9 mouse cellular contexts compared by ENCODE assay signal in genomic region chr9:100520586-100520985, GRCm38 (mm10). TPM values are rescaled to one million over a fixed set of nuclear protein-coding genes. Genes with fewer than 3 reads are reported as not detected.
DNase-seq lines count a peak whose midpoint lies in the region; ATAC-seq and TF ChIP-seq lines count a peak whose summit lies in the region.
"Had no signal": no experiment of that assay in that cellular context is flagged by ENCODE, and none has a peak within 500 bp of the region (broad histone marks: within the 10 kb centered on the region; RNA-seq: fewer than 3 reads in every experiment).

No protein-coding gene starts in this region.

- 3% methylated on average over 2 of the region's 2 CpGs for WGBS in heart, embryonic 10.5 days
- 1% methylated on average over 2 of the region's 2 CpGs for WGBS in forebrain, postnatal 0 days
- 3% methylated on average over 2 of the region's 2 CpGs for WGBS in liver, embryonic 13.5 days (ENCODE audit: insufficient replicate concordance)
- WGBS in spleen, adult 2 months = 16% methylated on average over 2 of the region's 2 CpGs

- no peak overlapping the region for H3ac ChIP-seq in C2C12 (ENCODE audit: control insufficient read depth, insufficient read length, low read depth)

- ATAC-seq in forebrain, postnatal 0 days = no peak
- ATAC-seq in liver, embryonic 13.5 days (ENCODE audit: low read depth) = no peak

- no peak overlapping the region for H3K4me3 ChIP-seq in heart, embryonic 10.5 days
- H3K4me3 ChIP-seq in C2C12 (ENCODE audit: insufficient read depth, poor library complexity, severe bottlenecking) = no peak overlapping the region
- no peak overlapping the region for H3K4me3 ChIP-seq in forebrain, postnatal 0 days (ENCODE audit: low read depth, low read length)
- no peak overlapping the region for H3K4me3 ChIP-seq in liver, embryonic 13.5 days (replicated peaks)
- H3K4me3 ChIP-seq in spleen, adult 2 months (ENCODE audit: extremely low read depth, insufficient read depth, insufficient read length) = no peak overlapping the region
- H3K4me3 ChIP-seq: stomach, embryonic 15.5 days had no signal

- H3K27ac ChIP-seq in heart, embryonic 10.5 days = no peak overlapping the region
- no peak overlapping the region for H3K27ac ChIP-seq in forebrain, postnatal 0 days (ENCODE audit: low read depth, low read length)
- no peak overlapping the region for H3K27ac ChIP-seq in liver, embryonic 13.5 days
- H3K27ac ChIP-seq in spleen, adult 2 months (ENCODE audit: insufficient read depth, low read length) = no peak overlapping the region
- H3K27ac ChIP-seq: stomach, embryonic 15.5 days had no signal

- 0 out of 2 replicates have a peak, but pooled peaks cover 2% of the 10 kb centered on the region for H3K4me1 ChIP-seq in heart, embryonic 10.5 days
- H3K4me1 ChIP-seq in forebrain, postnatal 0 days (ENCODE audit: insufficient read depth) = no peaks in the 10 kb centered on the region
- H3K4me1 ChIP-seq in liver, embryonic 13.5 days (replicated peaks) = peaks cover 20% of the 10 kb centered on the region
- peaks cover 3% of the 10 kb centered on the region for H3K4me1 ChIP-seq in spleen, adult 2 months (ENCODE audit: control insufficient read depth, insufficient read depth, insufficient read length)
- H3K4me1 ChIP-seq: stomach, embryonic 15.5 days had no signal

- H3K4me2 ChIP-seq in forebrain, postnatal 0 days (ENCODE audit: low read depth) = no peak overlapping the region
- H3K4me2 ChIP-seq in liver, embryonic 13.5 days = no peak overlapping the region
- H3K4me2 ChIP-seq: stomach, embryonic 15.5 days had no signal

- H3K79me2 ChIP-seq in C2C12 (ENCODE audit: control insufficient read depth, insufficient read depth) = peaks cover 70% of the 10 kb centered on the region

- TF ChIP-seq POLR2A in brain, embryonic 14.5 days (IDR thresholded peaks at IDR 0.05; ENCODE audit: borderline replicate concordance, extremely low read depth, insufficient read depth, insufficient read length, poor library complexity, severe bottlenecking) = no peak
- no peak for TF ChIP-seq POLR2A in spleen, adult 2 months (IDR thresholded peaks at IDR 0.05; ENCODE audit: low read depth, low read length)

- peak; percentile 8 for TF ChIP-seq CTCF in C2C12 (IDR thresholded peaks at IDR 0.05; ENCODE audit: control insufficient read depth, insufficient read depth, insufficient read length)
- TF ChIP-seq CTCF in brain, embryonic 14.5 days (IDR thresholded peaks at IDR 0.05; ENCODE audit: borderline replicate concordance, extremely low read depth, insufficient read depth, insufficient read length) = peak; percentile 66; the same call in 1 of the 2 replicates
- peak; percentile 80 for TF ChIP-seq CTCF in forebrain, postnatal 0 days (IDR thresholded peaks at IDR 0.05; ENCODE audit: low read depth)
- peak; percentile 18; the same call in 1 of the 2 replicates for TF ChIP-seq CTCF in spleen, adult 2 months (IDR thresholded peaks at IDR 0.05; ENCODE audit: extremely low read depth, insufficient read depth, insufficient read length, insufficient replicate concordance)

- H3K9me3 ChIP-seq in heart, embryonic 10.5 days = no peaks in the 10 kb centered on the region
- no peaks in the 10 kb centered on the region for H3K9me3 ChIP-seq in forebrain, postnatal 0 days (ENCODE audit: low read length)
- H3K9me3 ChIP-seq in liver, embryonic 13.5 days (replicated peaks) = no peaks in the 10 kb centered on the region
- H3K9me3 ChIP-seq: stomach, embryonic 15.5 days had no signal

- H3K9ac ChIP-seq in forebrain, postnatal 0 days = no peak overlapping the region
- no peak overlapping the region for H3K9ac ChIP-seq in liver, embryonic 13.5 days
- H3K9ac ChIP-seq: stomach, embryonic 15.5 days had no signal

- DNase-seq in heart, adult 18-20 months = peak; percentile 66 to 81
- no peak for DNase-seq in heart, embryonic 10.5 days (ENCODE audit: low spot score)
- peak; percentile 81 for DNase-seq in brain, embryonic 14.5 days (ENCODE audit: low read depth)
- peak; percentile 74 for DNase-seq in forebrain, postnatal 0 days
- peak; percentile 43 to 46 for DNase-seq in kidney, adult 8-10 months
- DNase-seq in liver, embryonic 13.5 days = peak; percentile 21
- peak in 1 of 2 experiments; percentile 5 for DNase-seq in spleen, adult 2 months (ENCODE audit: low read depth in 1 of 2, low spot score in 2 of 2)

- peaks cover 57% of the 10 kb centered on the region for H3K79me3 ChIP-seq in C2C12 (ENCODE audit: low read depth)

- no peaks in the 10 kb centered on the region for H3K27me3 ChIP-seq in heart, embryonic 10.5 days (ENCODE audit: insufficient read depth, poor library complexity, severe bottlenecking)
- H3K27me3 ChIP-seq in C2C12 (ENCODE audit: control insufficient read depth, insufficient read depth, insufficient read length) = no peaks in the 10 kb centered on the region
- H3K27me3 ChIP-seq in forebrain, postnatal 0 days (ENCODE audit: insufficient read depth, low read length) = no peaks in the 10 kb centered on the region
- no peaks in the 10 kb centered on the region for H3K27me3 ChIP-seq in liver, embryonic 13.5 days
- no peaks in the 10 kb centered on the region for H3K27me3 ChIP-seq in spleen, adult 2 months (ENCODE audit: control insufficient read depth, insufficient read depth, low read length)
- H3K27me3 ChIP-seq: stomach, embryonic 15.5 days had no signal

- H3K36me3 ChIP-seq in heart, embryonic 10.5 days = no peaks in the 10 kb centered on the region
- no peaks in the 10 kb centered on the region for H3K36me3 ChIP-seq in C2C12 (ENCODE audit: control insufficient read depth, insufficient read depth)
- no peaks in the 10 kb centered on the region for H3K36me3 ChIP-seq in forebrain, postnatal 0 days (ENCODE audit: insufficient read depth)
- no peaks in the 10 kb centered on the region for H3K36me3 ChIP-seq in liver, embryonic 13.5 days
- H3K36me3 ChIP-seq in spleen, adult 2 months (ENCODE audit: control insufficient read depth, insufficient read depth, low read length) = no peaks in the 10 kb centered on the region
- H3K36me3 ChIP-seq: stomach, embryonic 15.5 days had no signal

TF ChIP-seq in C2C12, 6 proteins besides CTCF, POLR2A, EP300 and RAD21:
- TF ChIP-seq USF1 (IDR thresholded peaks at IDR 0.05; ENCODE audit: low read depth) (no peak), FOSL1 (IDR thresholded peaks at IDR 0.05; ENCODE audit: insufficient read depth, low read length, poor library complexity, severe bottlenecking) (no peak), MYOG (IDR thresholded peaks at IDR 0.05; ENCODE audit: control insufficient read depth, extremely low read depth, insufficient read length) (no peak), MAX (IDR thresholded peaks at IDR 0.05) (no peak), CEBPB (IDR thresholded peaks at IDR 0.05; ENCODE audit: low read depth) (no peak), MYOD1 (IDR thresholded peaks at IDR 0.05; ENCODE audit: control insufficient read depth, insufficient read length, low read depth) (no peak)
TF ChIP-seq in C2C12: peak in this region for 0.

RNA-seq across cellular contexts. Expression of gene Nck1, which starts 25.3 kb away (rescaled TPM):
- total RNA-seq in heart, adult 18-20 months (2021) = 10 to 100 TPM; 37.0 to 45.2 TPM
- 50.3 and 61.2 TPM in 2 replicates for polyA plus RNA-seq in heart, embryonic 10.5 days (2016; fragmentation: Nextera tagmentation; extraction: Ambion mirVana)
- polyA plus RNA-seq in C2C12 (2012; fragmentation: generic; extraction: Trizol) = 17.1 TPM
- 29.3 and 32.9 TPM in 2 replicates for polyA plus RNA-seq in brain, embryonic 14.5 days (2012; rRNA removed)
- 14.7 and 19.5 TPM in 2 replicates for total RNA-seq in forebrain, postnatal 0 days (2014; rRNA removed)
- 24.4 and 28.0 TPM in 2 replicates for polyA plus RNA-seq in forebrain, postnatal 0 days (2015; fragmentation: Nextera tagmentation; extraction: Ambion mirVana)
- 24.8 and 32.3 TPM in 2 replicates for polyA plus RNA-seq in liver, embryonic 13.5 days (2015; fragmentation: Nextera tagmentation; extraction: Ambion mirVana)
- 2.0 and 2.2 TPM in 2 replicates for polyA plus RNA-seq in spleen, adult 2 months (2012; rRNA removed)

RNA-seq across cellular contexts. Expression of gene Il20rb, which starts 34.0 kb away (rescaled TPM):
- 1 to 10 TPM in 1 of 2 experiments, under 1 TPM in 1; 0.47 to 1.2 TPM for total RNA-seq in heart, adult 18-20 months (2021)
- 1.2 and 1.4 TPM in 2 replicates for polyA plus RNA-seq in heart, embryonic 10.5 days (2016; fragmentation: Nextera tagmentation; extraction: Ambion mirVana)
- 0.35 TPM for polyA plus RNA-seq in C2C12 (2012; fragmentation: generic; extraction: Trizol)
- 2.2 and 2.4 TPM in 2 replicates for polyA plus RNA-seq in brain, embryonic 14.5 days (2012; rRNA removed)
- 0.92 and 1.1 TPM in 2 replicates for total RNA-seq in forebrain, postnatal 0 days (2014; rRNA removed)
- 0.77 and 1.4 TPM in 2 replicates for polyA plus RNA-seq in forebrain, postnatal 0 days (2015; fragmentation: Nextera tagmentation; extraction: Ambion mirVana)
- polyA plus RNA-seq in liver, embryonic 13.5 days (2015; fragmentation: Nextera tagmentation; extraction: Ambion mirVana) = 0.37 and 0.58 TPM in 2 replicates
- polyA plus RNA-seq in spleen, adult 2 months (2012; rRNA removed) = 0.68 and 1.2 TPM in 2 replicates

RNA-seq across cellular contexts. Expression of gene Slc35g2, which starts 50.3 kb away (rescaled TPM):
- 1 to 10 TPM; 3.2 to 4.3 TPM for total RNA-seq in heart, adult 18-20 months (2021)
- polyA plus RNA-seq in heart, embryonic 10.5 days (2016; fragmentation: Nextera tagmentation; extraction: Ambion mirVana) = 9.0 and 11.0 TPM in 2 replicates
- not detected for polyA plus RNA-seq in C2C12 (2012; fragmentation: generic; extraction: Trizol)
- 6.8 and 7.5 TPM in 2 replicates for polyA plus RNA-seq in brain, embryonic 14.5 days (2012; rRNA removed)
- total RNA-seq in forebrain, postnatal 0 days (2014; rRNA removed) = 9.4 and 13.5 TPM in 2 replicates
- polyA plus RNA-seq in forebrain, postnatal 0 days (2015; fragmentation: Nextera tagmentation; extraction: Ambion mirVana) = 5.6 and 10.5 TPM in 2 replicates
- polyA plus RNA-seq in liver, embryonic 13.5 days (2015; fragmentation: Nextera tagmentation; extraction: Ambion mirVana) = 0.91 and 1.4 TPM in 2 replicates
- polyA plus RNA-seq in spleen, adult 2 months (2012; rRNA removed) = 0.07 and 0.14 TPM in 2 replicates

Comparison
In these comparisons a context has a peak if more than half of its experiments do, and no peak if none do; other contexts are left out.
1. CTCF ChIP-seq: peak in every context shown above with its lines; median percentile 80 in forebrain, postnatal 0 days; 66 in brain, embryonic 14.5 days; 18 in spleen, adult 2 months; 8 in C2C12.